Mouse (Mus musculus): Measurements from ENCODE around the gene Hrc. TPM values are rescaled to one million over a fixed set of nuclear protein-coding genes. Genes with fewer than 3 reads are reported as not detected.

The Hrc gene
- polyA plus RNA-seq, 1 experiment from 2014 or later: 0.60 TPM

DNA sequence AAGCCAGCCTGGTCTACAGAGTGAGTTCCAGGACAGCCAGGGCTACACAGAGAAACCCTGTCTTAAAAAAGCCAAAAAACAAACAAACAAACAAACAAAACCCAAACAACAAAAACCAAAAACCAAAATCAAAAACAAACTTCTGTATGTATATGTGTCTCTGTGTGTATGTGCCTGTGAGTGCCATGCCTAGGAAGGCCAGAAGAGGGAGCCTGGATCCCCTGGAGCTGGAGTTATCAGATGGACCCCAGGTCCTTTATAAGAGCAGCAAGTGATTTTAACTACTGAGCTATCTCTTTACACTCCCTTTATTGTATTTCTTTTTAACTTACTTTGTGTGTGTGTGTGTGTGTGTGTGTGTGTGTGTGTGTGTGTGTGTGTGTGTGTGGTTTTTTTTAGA, 9.3 kb upstream of the Hrc start:
- Histone ChIP-seq H3K9me3 (replicated peaks; ENCODE audit: control insufficient read depth, low read length) (no peaks in the 10 kb centered on the region; the same call in 1 of the 2 replicates), H3K36me3 (ENCODE audit: control insufficient read depth, insufficient read depth) (no peaks in the 10 kb centered on the region)
- ATAC-seq (ENCODE audit: low read depth): no peak

DNA sequence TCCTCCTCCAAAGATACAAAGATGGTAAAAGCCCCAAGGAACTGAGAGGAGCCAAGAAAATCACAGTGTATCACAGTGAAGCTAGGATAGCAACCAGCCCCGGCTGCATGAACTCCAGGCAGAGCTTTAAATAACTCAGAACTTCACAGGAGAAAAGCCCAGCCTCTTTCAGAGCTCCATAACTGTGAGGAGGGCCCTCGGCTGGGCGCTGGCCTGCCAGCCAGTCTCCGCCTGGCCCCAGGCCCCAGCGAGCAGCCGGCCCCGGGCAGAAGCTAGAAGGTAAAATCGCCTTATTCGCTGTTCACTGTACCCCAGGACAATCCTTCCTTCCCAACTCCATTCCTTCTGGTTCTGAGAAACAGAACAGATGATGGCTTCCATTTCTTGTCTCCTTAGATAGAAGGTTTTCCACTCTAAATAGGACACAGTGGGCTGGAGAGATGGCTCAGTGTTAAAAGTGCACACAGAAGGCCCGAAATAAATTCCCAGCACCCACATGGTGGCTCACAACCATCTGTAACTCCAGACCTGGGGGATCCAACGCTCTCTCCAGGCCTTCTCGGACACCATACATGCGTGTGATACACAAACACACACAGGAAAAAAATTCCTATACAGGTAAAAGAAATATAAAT, 6.1 kb upstream of the Hrc start:
- 69% methylated on average over 13 of the region's 13 CpGs for WGBS (ENCODE audit: insufficient replicate concordance)

More for the DNA sequence above, 9.3 kb upstream of the Hrc start:
- H3K9ac ChIP-seq (ENCODE audit: low read depth, low read length): no peak overlapping the region
- H3K27ac ChIP-seq (ENCODE audit: low read length): no peak overlapping the region
- H3K4me1 ChIP-seq (ENCODE audit: control insufficient read depth, low read depth, low read length): no peaks in the 10 kb centered on the region
- H3K4me2 ChIP-seq (ENCODE audit: low read depth, low read length): no peak overlapping the region
- no peak overlapping the region for H3K4me3 ChIP-seq (ENCODE audit: low read depth, low read length)
- no peaks in the 10 kb centered on the region for H3K27me3 ChIP-seq (ENCODE audit: control insufficient read depth, insufficient read depth, low read depth, low read length)

DNA sequence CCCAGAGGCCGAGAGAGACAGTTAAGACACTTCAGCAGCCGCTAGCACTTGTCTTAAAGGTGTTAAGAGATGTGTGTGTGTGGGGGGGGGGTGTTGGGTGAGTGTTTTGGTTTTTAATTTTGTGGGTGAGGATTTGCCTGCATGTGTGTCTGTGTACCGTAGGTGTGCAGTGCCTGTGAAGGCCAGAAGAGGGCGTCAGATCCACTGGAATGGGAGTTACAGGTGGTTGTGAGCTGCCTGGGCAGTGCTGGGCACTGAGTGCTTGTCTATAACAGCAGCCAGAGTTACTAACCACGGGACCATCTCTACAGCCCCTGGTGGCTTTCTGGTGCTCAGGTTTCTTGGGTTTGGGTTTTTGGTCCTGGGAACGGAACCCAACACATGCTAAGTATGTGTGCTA, 3.6 kb upstream of the Hrc start:
- peaks cover 33% of the 10 kb centered on the region for H3K27me3 ChIP-seq (ENCODE audit: control insufficient read depth, insufficient read depth, low read depth, low read length)
- ATAC-seq (ENCODE audit: low read depth): no peak
- no peak overlapping the region for H3K4me3 ChIP-seq (ENCODE audit: low read depth, low read length)
- no peak overlapping the region for H3K27ac ChIP-seq (ENCODE audit: low read length)
- H3K36me3 ChIP-seq (ENCODE audit: control insufficient read depth, insufficient read depth): no peaks in the 10 kb centered on the region
- H3K9ac ChIP-seq (ENCODE audit: low read depth, low read length): no peak overlapping the region
- no peak overlapping the region for H3K4me2 ChIP-seq (ENCODE audit: low read depth, low read length)
- H3K4me1 ChIP-seq (ENCODE audit: control insufficient read depth, low read depth, low read length): peaks cover 10% of the 10 kb centered on the region
- H3K9me3 ChIP-seq (replicated peaks; ENCODE audit: control insufficient read depth, low read length): no peaks in the 10 kb centered on the region
- 67% methylated on average over 6 of the region's 6 CpGs for WGBS (ENCODE audit: insufficient replicate concordance)

More for the DNA sequence above, 6.1 kb upstream of the Hrc start:
- H3K4me3 ChIP-seq (ENCODE audit: low read depth, low read length): no peak overlapping the region
- no peaks in the 10 kb centered on the region for H3K36me3 ChIP-seq (ENCODE audit: control insufficient read depth, insufficient read depth)
- no peak overlapping the region for H3K4me2 ChIP-seq (ENCODE audit: low read depth, low read length)
- no peak overlapping the region for H3K27ac ChIP-seq (ENCODE audit: low read length)
- H3K4me1 ChIP-seq (ENCODE audit: control insufficient read depth, low read depth, low read length): peaks cover 10% of the 10 kb centered on the region
- peaks cover 18% of the 10 kb centered on the region for H3K27me3 ChIP-seq (ENCODE audit: control insufficient read depth, insufficient read depth, low read depth, low read length)
- no peak for ATAC-seq (ENCODE audit: low read depth)
- H3K9me3 ChIP-seq (replicated peaks; ENCODE audit: control insufficient read depth, low read length): no peaks in the 10 kb centered on the region; the same call in 1 of the 2 replicates
- no peak overlapping the region for H3K9ac ChIP-seq (ENCODE audit: low read depth, low read length)

DNA sequence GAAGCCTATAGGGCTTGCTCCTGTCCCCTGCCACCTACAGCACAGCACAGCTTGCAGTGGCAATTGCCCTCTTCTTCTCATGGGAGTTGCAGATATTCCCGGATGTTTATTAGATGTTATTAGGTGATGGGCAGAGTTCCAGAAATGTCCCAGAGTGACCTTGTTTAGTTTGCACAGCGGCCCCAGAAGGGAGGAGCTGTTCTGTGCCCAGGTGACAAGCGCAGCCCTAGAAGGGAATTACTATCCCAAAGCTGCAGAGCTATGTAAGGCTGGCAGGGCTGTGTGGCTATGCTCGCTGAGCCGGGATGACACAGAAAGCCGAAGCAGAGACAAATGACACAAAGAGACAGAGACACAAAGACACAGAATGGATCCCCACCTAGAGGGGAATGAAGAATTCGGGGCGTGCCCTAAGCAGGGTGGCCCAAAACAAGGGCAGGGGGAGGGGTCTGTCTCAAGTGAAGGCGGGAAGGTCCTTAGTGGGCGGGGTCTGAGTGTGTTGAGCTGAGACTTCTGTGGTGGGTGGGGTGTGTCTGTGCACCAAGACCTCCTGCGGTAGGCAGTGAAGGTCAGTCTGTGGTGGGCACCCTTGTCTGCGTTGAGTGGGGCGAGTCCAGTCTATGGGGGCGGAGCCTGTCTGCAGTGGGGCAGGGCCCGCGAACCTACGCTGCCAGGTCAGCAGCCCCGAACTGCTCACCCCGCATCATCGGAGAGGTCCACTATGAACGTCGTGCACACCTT, 2.2 kb upstream of the Hrc start:
- no peak overlapping the region for H3K27ac ChIP-seq (ENCODE audit: low read length)
- no peaks in the 10 kb centered on the region for H3K9me3 ChIP-seq (replicated peaks; ENCODE audit: control insufficient read depth, low read length)
- peak overlapping the region; percentile 71 for H3K4me2 ChIP-seq (ENCODE audit: low read depth, low read length)
- H3K27me3 ChIP-seq (ENCODE audit: control insufficient read depth, insufficient read depth, low read depth, low read length): peaks cover 43% of the 10 kb centered on the region
- peak overlapping the region; percentile 61 for H3K4me3 ChIP-seq (ENCODE audit: low read depth, low read length)
- H3K4me1 ChIP-seq (ENCODE audit: control insufficient read depth, low read depth, low read length): peaks cover 10% of the 10 kb centered on the region
- H3K9ac ChIP-seq (ENCODE audit: low read depth, low read length): peak overlapping the region; percentile 52
- peak; percentile 27; the same call in 1 of the 2 replicates for ATAC-seq (ENCODE audit: low read depth)
- WGBS (ENCODE audit: insufficient replicate concordance): 6% methylated on average over 22 of the region's 22 CpGs
- H3K36me3 ChIP-seq (ENCODE audit: control insufficient read depth, insufficient read depth): no peaks in the 10 kb centered on the region

DNA sequence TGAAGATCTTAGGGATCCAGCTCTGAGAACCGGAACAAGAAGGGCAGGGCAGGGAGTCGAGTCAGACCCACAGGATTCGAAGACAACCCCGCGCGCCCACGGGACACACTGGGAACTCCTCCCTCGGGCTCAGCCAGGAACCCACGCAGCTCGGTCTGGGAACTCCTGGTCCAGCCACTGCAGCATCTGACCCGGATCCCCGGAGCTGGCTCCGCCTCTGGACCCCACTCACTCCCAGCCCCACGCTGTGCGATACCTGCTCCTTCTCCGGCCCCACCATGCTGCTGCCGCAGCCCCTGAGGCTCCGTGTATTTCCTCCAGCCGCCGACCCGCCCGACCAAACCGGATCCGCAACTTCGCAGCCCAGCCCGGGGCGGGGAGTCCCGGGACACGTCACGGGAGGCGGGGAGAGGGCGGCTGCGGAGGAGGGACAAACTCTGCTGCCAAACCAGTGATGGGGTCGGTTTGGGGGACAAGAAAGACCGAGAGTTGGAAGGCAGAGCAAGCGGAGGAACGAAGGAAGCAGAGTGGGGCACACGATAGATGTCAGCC, 1.6 kb upstream of the Hrc start, which contains the start of gene Trpm4:
Trpm4 (minus strand) TSS at position 350 of the 552 bp plus-strand sequence.
- Histone ChIP-seq H3K4me1 (ENCODE audit: control insufficient read depth, low read depth, low read length) (peaks cover 16% of the 10 kb centered on the region), H3K27me3 (ENCODE audit: control insufficient read depth, insufficient read depth, low read depth, low read length) (peaks cover 50% of the 10 kb centered on the region), H3K4me3 (ENCODE audit: low read depth, low read length) (peak within 1 kb of the TSS; percentile 61), H3K9me3 (replicated peaks; ENCODE audit: control insufficient read depth, low read length) (no peaks in the 10 kb centered on the region), H3K27ac (ENCODE audit: low read length) (no peak within 1 kb of the TSS), H3K36me3 (ENCODE audit: control insufficient read depth, insufficient read depth) (no peaks in the 10 kb centered on the region), H3K9ac (ENCODE audit: low read depth, low read length) (peak within 1 kb of the TSS; percentile 52), H3K4me2 (ENCODE audit: low read depth, low read length) (peak within 1 kb of the TSS; percentile 71)
- under 1% methylated on average over 38 of the region's 38 CpGs for WGBS (ENCODE audit: insufficient replicate concordance)
- peak; percentile 38; the same call in 1 of the 2 replicates for ATAC-seq (ENCODE audit: low read depth)

DNA sequence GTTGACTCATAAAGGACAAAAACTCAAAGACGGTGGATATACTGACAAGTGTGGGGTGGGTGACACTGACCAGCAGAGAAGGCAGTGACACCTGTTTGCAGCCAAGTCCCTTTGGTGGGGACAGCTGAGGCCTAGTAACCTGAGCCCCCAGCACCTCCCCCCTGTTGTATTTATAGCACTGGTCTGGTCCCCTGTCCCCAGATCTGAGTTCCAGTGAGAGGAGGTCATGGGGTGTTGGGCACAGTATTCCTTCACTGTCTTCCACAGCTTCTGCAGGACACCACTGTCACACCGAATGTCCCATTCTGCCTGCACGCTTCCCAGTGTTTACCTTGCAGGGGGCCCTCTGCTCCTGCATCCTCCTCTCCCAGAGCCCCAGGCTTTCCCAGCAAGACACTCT, 485 bp upstream of the Hrc start:
- no peak for ATAC-seq (ENCODE audit: low read depth)
- Histone ChIP-seq H3K9me3 (replicated peaks; ENCODE audit: control insufficient read depth, low read length) (no peaks in the 10 kb centered on the region), H3K27ac (ENCODE audit: low read length) (no peak overlapping the region)

DNA sequence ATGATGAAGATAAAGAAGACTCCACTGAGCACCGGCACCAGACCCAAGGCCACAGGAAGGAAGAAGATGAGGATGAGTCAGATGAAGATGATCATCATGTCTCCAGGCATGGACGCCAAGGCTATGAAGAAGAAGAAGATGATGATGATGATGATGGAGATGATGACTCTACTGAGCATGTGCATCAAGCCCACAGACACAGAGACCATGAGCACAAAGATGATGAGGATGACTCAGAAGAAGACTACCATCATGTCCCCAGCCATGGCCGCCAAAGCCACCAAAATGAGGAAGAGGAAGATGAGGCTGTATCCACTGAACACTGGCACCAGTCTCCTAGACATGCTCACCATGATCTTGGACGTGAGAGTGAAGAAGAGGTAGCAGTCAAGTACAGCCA, 1.2 kb downstream of the Hrc start:
- Histone ChIP-seq H3K4me3 (ENCODE audit: low read depth, low read length) (no peak overlapping the region), H3K27ac (ENCODE audit: low read length) (no peak overlapping the region), H3K4me2 (ENCODE audit: low read depth, low read length) (no peak overlapping the region), H3K27me3 (ENCODE audit: control insufficient read depth, insufficient read depth, low read depth, low read length) (peaks cover 68% of the 10 kb centered on the region), H3K36me3 (ENCODE audit: control insufficient read depth, insufficient read depth) (no peaks in the 10 kb centered on the region), H3K4me1 (ENCODE audit: control insufficient read depth, low read depth, low read length) (peaks cover 41% of the 10 kb centered on the region), H3K9ac (ENCODE audit: low read depth, low read length) (no peak overlapping the region), H3K9me3 (replicated peaks; ENCODE audit: control insufficient read depth, low read length) (no peaks in the 10 kb centered on the region)
- WGBS (ENCODE audit: insufficient replicate concordance): 58% methylated on average over 4 of the region's 4 CpGs
- ATAC-seq (ENCODE audit: low read depth): no peak

More for the DNA sequence above, 485 bp upstream of the Hrc start:
- Histone ChIP-seq H3K36me3 (ENCODE audit: control insufficient read depth, insufficient read depth) (no peaks in the 10 kb centered on the region), H3K4me3 (ENCODE audit: low read depth, low read length) (no peak overlapping the region), H3K9ac (ENCODE audit: low read depth, low read length) (no peak overlapping the region), H3K4me2 (ENCODE audit: low read depth, low read length) (no peak overlapping the region), H3K4me1 (ENCODE audit: control insufficient read depth, low read depth, low read length) (peaks cover 25% of the 10 kb centered on the region), H3K27me3 (ENCODE audit: control insufficient read depth, insufficient read depth, low read depth, low read length) (peaks cover 59% of the 10 kb centered on the region)
- WGBS (ENCODE audit: insufficient replicate concordance): 54% methylated on average over 3 of the region's 3 CpGs

DNA sequence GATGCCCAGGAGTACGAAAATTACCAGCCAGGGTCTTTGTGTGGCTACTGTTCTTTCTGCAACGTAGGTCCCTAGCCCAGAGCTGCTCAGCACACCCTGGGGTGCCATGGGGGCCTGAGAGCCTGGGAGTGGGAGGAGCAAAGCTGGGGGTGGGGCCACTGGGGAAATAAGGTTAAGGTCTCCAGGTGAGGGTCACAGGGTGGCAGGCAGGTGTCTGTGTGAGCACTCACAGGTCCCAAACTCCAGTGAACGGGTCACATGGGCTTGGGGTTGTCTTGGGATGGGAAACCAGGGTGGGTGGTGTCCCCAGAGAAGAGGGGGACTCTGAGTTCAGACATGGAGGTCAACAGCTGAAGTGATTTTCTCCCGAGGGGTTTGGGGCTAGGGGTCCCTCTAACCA, 2.4 kb downstream of the Hrc start:
- H3K4me2 ChIP-seq (ENCODE audit: low read depth, low read length): no peak overlapping the region

More for the DNA sequence above, 2.4 kb downstream of the Hrc start:
- Histone ChIP-seq H3K27me3 (ENCODE audit: control insufficient read depth, insufficient read depth, low read depth, low read length) (peaks cover 64% of the 10 kb centered on the region), H3K9ac (ENCODE audit: low read depth, low read length) (no peak overlapping the region), H3K4me1 (ENCODE audit: control insufficient read depth, low read depth, low read length) (peaks cover 43% of the 10 kb centered on the region), H3K4me3 (ENCODE audit: low read depth, low read length) (no peak overlapping the region), H3K27ac (ENCODE audit: low read length) (no peak overlapping the region), H3K9me3 (replicated peaks; ENCODE audit: control insufficient read depth, low read length) (no peaks in the 10 kb centered on the region), H3K36me3 (ENCODE audit: control insufficient read depth, insufficient read depth) (no peaks in the 10 kb centered on the region)
- no peak for ATAC-seq (ENCODE audit: low read depth)
- WGBS (ENCODE audit: insufficient replicate concordance): 10% methylated on average over 4 of the region's 4 CpGs
